Mouse (Mus musculus) left cerebral cortex, adult 11 months (tissue): Measurements from ENCODE around the gene Nsrp1.
A peak's percentile ranks its signal among the peaks of the same experiment; 100 is the strongest.
"Not testable (repeated sequence)": the region's sequence is repeated elsewhere in the genome, so short reads cannot be mapped to it uniquely, and the experiment has no call there.

Experiments used
- DNase-seq: peaks from one replicate; pipeline ENCODE4 v3.0.0; 2022; ENCODE audit warnings: low spot score

Nsrp1 gene

GRCm38 (mm10) chr11:77078273-77079134 is at the start of gene Nsrp1:
Gene Nsrp1, minus strand, starts transcription at chr11:77078435.
- DNase-seq: peak; percentile 83

- DNase-seq: no peak
Measured at GRCm38 (mm10) chr11:77111141-77111540, 32.9 kb upstream of the Nsrp1 start.

- no peak for DNase-seq
Measured at GRCm38 (mm10) chr11:77108442-77108841, 30.2 kb upstream of the Nsrp1 start.

GRCm38 (mm10) chr11:77107872-77108271 is 29.6 kb upstream of the Nsrp1 start:
- not testable (repeated sequence) for DNase-seq

GRCm38 (mm10) chr11:77106961-77107360 is 28.7 kb upstream of the Nsrp1 start:
- DNase-seq: no peak

- peak; percentile 45 for DNase-seq
Measured at GRCm38 (mm10) chr11:77100137-77100937, 22.1 kb upstream of the Nsrp1 start.

- no peak for DNase-seq
Measured at GRCm38 (mm10) chr11:77098332-77098972, 20.2 kb upstream of the Nsrp1 start.

GRCm38 (mm10) chr11:77096991-77097390 is 18.8 kb upstream of the Nsrp1 start:
- no peak for DNase-seq

GRCm38 (mm10) chr11:77096581-77096980 is 18.3 kb upstream of the Nsrp1 start:
- no peak for DNase-seq

GRCm38 (mm10) chr11:77095206-77095605 is 17.0 kb upstream of the Nsrp1 start:
- DNase-seq: no peak

- DNase-seq: no peak
Measured at GRCm38 (mm10) chr11:77094136-77094535, 15.9 kb upstream of the Nsrp1 start.

- DNase-seq: no peak
Measured at GRCm38 (mm10) chr11:77093208-77093607, 15.0 kb upstream of the Nsrp1 start.

- DNase-seq: no peak
Measured at GRCm38 (mm10) chr11:77089162-77089561, 10.9 kb upstream of the Nsrp1 start.

GRCm38 (mm10) chr11:77087004-77087403 is 8.8 kb upstream of the Nsrp1 start:
- no peak for DNase-seq

- no peak for DNase-seq
Measured at GRCm38 (mm10) chr11:77084001-77084682, 5.9 kb upstream of the Nsrp1 start.

GRCm38 (mm10) chr11:77079361-77079760 is 1.1 kb upstream of the Nsrp1 start:
- no peak for DNase-seq

GRCm38 (mm10) chr11:77077792-77078191 is 443 bp downstream of the Nsrp1 start:
- no peak for DNase-seq

- DNase-seq: not testable (repeated sequence)
Measured at GRCm38 (mm10) chr11:77077331-77077730, 904 bp downstream of the Nsrp1 start.

- no peak for DNase-seq
Measured at GRCm38 (mm10) chr11:77070721-77071120, 7.5 kb downstream of the Nsrp1 start.

GRCm38 (mm10) chr11:77068825-77069224 is 9.4 kb downstream of the Nsrp1 start:
- DNase-seq: no peak

GRCm38 (mm10) chr11:77063406-77063805 is 14.8 kb downstream of the Nsrp1 start:
- DNase-seq: no peak

GRCm38 (mm10) chr11:77061951-77062350 is 16.3 kb downstream of the Nsrp1 start:
- no peak for DNase-seq
